Mouse (Mus musculus): ENCODE measurements at regions not wholly inside any gene's neighbourhood (a gene's known extent, or its start where the extent isn't known, plus 50 kb on each side); places are given as distances from the start of the nearest gene placed in this dataset.

DNA sequence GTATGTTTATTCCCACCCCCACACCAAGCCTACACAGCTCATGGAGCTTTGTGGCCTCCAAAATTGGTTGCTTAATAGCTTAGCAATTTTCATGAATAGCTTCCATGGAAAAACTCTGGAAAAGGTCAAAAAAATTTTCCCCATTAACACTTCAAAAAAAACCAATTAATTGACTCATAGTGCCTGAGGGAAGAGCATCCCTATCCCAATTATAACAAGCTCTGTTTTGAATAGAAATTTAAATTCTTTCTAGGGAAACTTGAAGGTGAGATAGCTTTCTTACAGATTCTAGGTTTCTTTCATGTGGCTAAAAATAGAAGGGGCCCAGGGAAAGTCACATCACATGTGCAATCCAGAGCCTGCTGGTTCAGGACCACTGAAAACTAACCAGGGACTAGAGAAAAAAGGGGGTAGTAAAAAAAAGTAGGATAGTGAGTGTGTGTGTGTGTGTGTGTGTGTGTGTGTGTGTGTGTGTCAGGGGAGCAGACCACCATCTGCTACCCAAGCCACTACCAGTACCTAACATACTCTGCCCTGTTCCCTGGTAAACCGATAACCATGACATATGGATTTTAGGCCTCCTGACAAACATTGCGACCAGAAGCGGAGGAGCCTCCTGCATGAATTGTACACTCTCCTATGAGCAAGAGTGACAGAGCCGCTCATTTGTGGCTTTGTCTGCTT lies 162.2 kb downstream of the Cmpk2 start:
- DNase-seq: no peak

DNA sequence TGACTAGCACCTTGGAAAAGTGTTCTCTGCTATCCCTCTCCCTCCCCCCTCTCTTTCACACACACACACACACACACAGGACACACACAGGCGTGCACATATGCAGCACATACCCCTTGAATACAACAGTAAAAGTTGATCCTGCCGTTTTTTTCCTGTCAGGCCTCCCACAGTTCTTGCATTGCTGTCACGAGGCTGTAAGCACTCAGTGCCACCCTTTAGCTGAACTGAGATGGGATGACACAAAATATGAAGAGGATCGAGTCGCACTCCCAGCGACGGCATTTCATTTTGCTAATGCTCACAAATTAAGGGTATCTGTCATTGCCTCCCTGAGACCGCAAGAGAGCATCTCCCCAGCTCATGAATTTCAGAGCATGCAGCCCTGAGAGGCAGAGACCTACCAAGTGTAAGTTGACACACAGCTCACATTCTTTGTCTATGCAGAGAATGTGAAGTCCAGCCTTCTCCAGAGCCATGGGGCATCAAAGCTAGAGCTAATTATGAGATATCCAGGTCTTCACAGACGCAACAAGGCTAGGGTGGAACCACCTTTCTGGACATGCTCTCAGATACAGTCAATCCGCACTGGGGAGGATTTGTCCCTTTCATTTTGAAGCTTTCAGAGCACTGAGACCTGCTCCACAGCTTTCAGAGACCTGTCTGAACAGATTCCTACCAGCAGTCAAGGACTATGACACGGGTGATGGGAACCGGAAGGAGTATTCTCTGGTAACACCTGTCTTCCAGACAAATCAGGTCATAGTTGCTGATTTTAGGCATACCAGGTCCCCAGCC lies 152.3 kb downstream of the Cmpk2 start:
- no peak for DNase-seq

DNA sequence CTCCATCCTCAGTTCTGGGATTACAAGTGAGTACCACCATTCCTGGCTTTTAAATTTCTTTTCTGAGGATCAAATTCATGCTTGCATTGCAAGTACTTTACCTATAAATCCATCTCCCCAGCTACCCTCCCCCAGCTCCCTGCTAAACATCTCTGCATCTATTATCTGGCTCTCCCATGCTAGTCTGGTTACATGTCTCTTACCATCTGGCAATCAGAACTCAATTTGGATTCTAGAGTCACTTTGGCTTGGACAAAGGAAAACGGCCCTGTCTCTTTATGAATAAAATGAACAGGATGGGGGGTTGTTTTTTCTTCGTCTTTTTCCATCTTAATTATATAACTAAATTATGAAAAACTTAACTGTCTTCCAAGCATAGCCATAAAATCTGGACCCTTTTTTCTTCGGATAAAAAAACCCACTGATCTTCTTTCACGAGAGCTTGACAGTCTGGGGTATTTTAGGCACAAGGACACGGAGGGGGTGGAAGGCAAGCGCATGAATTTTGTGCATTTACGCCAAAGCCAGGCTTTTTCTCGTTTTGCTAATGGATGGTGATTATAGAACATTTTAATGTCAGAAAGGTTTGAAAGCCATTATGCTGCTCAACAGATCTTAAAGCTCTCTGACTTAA lies 151.6 kb downstream of the Cmpk2 start:
- DNase-seq: no peak

DNA sequence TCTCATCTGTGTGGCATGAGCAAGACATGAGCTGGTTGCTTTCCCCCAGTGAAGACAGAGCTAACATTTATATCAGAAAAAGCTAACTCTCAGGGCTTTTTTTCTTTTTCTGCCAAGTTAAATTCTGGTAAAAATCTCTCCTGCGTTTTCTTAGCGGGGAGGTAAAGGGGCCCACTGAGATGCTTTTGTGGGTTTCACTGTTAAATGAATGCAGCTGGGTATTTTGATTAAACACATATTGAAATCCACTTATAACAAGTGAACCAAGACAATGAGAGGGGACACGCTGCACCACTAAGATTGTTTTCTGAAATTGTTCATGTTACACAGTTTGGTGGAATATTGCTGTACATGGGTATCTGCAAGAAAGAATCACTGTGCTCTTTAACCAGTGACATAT lies 149.0 kb downstream of the Cmpk2 start:
- no peak for DNase-seq

DNA sequence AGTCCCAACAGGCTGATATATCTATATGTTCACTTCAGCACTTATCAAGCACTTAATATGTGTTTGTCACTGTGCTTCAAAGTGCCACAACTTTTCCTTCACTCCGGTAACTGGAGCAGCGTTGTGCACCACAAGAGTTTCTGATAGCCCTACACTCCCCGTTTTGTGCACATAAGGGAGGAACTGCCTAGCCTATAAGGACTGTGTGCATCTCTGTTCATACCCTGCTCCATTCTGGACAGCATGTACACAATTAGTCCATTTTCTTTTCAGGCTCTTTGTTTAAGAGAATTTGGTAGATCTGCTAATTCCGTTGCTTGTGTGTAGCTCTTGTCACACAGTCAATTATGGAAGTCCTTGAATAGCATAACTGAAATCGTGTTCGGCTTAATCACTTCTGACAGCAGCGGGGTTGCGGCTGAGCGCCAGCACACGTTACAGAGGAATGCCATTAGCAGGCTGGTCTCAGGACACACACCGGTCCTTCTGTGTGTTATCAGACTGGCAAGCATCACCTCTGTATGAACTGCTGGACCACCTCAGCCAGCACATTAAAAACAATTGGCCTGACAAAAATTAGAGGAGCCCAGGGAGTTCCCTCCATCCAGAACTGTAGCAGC lies 144.2 kb downstream of the Cmpk2 start:
- no peak for DNase-seq

DNA sequence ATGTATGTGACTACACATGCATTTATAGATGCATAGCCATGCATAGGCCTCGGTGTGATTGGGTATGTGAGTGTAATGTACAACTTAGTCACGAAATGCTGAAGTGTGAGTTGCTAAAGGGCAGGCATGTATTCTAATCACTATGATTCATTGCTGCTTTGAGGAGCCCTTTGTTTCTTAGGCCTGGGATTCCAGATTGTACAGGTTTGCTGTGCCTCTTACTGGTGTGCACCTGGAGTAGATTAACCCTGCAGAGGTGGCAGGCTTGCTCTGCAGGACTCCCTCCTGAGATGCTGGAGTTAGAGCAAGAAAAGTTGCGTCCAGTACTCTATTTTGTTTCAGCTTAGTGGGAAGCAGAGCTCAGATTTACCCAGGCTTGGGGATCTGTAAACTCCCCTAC lies 141.1 kb downstream of the Cmpk2 start:
- no peak for DNase-seq

DNA sequence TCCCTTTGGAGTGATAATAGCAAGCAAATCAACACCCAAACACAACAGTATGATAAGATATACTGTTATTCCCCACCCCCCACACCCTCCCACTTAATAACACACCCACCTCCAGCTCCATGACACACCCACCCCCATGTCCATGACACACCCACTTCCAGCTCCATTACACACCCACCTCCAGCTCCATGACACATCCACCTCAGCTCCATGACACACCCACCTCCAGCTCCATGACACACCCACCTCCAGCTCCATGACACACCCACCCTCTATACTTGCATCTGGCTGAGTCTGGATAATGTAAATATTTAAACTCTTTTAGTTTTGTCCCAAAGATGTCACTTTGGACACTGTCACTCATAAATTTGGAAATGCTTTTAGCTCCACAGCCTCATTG lies 129.5 kb downstream of the Cmpk2 start:
- DNase-seq: no peak

DNA sequence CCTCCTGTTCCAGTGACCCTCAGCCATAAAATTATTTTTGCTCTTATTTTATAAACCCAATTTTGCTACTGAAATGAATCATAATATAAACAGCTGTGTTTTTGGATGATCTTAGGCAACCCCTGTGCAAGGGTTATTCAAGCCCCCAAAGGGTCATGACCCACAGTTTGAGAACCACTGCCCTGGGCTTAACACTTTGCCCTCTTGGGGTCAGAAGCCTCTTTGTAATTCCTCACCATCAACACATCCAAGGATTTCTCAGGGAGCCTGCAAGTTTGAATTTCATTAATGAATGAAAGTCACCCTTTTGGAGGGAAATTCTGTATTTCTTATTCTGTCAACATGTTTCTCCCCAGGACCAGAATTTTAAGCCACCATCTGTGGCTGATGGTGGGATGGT lies 123.1 kb downstream of the Cmpk2 start:
- DNase-seq: no peak

DNA sequence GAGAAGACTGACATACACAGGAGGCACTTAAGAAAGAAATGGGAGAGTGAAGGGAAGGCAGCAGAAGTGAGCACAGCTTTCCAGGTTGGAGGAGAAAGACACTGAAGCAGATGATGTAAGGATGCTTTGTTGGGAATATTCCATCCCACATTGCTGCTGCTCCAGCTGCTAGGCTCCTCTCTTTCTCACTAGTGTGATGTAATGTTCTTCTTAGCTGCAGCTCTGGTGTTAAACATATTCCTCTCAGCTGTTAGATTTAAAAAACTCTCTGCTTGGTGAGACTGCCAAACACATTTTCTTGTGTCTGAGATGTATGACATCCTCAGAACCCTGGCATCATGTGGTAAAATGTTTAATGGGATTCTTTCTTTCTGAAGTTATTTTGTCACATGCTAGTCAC lies 120.1 kb downstream of the Cmpk2 start:
- no peak for DNase-seq

DNA sequence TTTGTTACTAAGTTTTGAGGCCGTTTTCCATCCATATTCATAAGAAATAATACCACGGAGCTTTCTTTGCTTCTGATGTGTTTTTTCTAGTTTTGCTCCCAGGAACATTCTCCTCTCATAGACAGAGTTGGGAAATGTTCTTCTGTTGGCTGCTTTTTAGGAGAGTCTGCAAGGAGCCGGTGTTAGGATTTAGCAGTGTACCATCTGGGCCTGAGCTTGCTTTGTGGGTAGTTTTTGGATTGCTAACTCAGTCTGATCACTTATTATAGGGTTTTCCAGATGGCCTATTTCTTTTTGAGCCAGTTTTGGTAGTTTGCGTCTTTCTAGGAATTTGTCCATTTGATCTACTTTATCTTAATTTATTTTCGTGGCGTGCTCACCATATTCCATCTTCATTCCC lies 108.4 kb downstream of the Cmpk2 start:
- no peak for DNase-seq

DNA sequence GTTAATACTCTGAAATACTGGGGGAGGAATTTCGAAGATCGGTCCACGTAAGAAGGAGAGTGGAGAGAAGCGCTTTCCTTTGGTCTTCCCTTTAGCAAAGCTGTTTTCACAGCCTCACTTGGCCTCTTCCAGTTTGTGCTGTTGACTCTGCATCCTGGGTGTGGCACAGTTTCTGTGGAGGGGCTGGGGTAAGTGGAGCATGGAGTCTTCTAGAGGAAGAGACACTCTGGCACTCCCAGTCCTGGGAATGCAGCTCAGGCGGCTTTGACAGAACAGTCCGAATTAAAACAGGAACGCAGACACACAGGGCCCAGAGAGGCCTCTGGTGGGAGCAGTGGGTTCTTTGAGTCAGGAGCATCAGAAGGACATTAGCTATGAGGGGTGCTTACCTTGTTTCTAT lies 102.6 kb downstream of the Cmpk2 start:
- DNase-seq: no peak

DNA sequence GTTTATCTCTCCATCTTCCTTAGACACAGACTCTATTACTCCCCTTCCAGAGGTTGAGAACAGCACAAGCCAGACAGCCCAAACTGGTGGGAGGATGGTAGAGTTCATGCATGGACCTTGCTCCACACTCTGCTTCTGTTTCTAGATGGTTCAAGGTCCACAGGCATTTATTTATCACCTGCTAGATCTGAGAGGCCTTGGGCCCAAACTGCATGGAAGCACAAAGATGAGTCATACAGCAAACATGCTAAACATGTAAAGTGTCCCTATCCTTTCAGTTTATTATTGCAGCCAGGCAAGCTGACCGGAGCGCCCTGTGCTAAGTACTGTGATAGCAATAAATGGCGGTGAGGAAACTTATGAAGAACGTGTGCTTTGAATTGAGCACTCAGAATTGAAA lies 98.4 kb downstream of the Cmpk2 start:
- DNase-seq: peak; percentile 5

DNA sequence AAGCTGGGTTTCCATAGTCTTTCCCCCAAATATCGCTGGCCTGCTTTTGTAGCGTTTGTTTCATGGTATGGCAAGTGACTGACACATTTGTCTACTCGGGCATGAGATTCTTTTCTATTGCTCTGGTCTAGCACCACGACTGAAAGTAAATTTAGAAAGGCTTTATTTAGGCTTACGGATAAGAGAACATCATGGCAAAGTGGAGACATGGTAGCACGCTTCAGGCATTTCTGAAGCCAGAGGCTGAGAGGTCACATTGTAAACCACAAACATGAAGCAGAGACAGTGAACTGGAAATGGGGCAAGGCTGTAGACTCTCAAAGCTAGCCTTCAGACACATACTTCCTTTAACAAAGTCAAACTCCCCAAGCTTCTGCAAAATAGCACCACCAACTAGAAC lies 93.9 kb downstream of the Cmpk2 start:
- DNase-seq: no peak

DNA sequence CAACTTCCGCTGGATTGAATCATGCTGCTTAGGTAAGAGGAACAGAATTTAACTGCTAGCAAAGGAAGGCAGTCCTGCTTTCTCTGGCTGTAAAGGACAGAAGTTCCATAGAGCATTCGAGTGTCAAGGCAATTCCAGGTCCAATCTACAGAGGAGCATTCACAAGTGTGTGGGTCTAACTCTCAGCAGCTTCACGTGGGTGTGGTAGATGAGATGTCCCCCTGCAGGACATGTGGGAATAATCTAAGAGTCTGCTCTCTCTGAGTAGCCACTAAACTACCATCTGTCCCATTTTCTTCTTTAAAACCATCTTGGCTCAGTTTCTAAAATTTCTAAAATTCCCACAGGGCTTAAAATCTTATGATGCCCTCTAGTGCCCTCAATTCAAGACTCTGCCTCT lies 90.6 kb downstream of the Cmpk2 start:
- DNase-seq: no peak

DNA sequence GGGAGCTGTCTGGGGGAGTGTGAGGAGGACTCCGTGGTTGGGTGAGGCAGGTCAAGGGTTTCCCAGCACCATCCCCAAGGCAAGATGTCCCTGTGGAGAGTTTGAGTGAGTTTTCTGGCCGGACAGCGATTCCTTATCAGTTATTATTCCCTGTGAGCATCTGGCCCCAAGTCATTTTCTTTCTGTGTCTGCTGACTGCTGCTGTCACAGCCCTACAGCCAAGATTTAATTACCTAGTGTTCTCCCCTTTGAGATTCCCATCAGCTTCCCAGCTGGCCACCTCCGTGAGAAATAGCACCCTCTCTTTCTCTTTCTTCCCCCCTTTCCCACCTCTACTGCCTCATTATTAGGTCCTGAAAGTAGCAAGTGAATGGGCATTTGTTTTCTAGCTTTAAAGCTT lies 88.4 kb downstream of the Cmpk2 start:
- no peak for DNase-seq

DNA sequence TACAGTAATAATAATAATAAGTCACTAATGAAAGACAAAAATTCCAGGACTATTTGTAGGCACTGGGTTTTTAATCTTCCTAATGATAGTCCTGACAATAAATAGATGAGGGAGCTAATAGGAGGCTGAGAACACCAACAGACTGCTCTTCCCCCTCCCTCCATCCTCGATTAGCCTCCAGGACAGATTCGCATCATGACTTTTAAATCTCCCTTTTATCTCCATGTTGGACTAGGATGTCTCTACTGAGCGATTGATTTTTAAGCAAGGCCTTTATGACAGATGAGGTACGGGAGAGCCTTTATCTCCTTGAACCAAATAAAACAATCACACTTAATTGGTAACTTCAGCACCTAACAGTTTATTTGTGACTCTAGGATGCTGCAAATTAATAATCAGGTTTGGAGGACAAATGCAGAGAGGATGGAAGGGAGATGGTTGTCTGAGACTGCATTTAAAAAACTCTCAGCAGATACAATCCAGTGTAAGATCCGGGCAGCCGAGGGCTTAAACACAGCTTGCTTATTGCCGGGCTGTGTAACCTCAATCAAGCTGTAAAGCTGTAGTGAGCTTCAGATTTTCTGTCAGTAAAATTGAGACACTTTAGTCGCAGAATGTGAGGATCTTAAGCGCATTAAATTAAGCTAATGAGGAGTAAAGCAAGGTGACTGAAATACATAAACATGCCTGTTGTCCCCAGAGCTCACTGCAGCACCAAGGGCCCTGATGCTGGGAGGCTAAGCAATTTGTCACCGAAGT lies 82.3 kb downstream of the Cmpk2 start:
- DNase-seq: no peak

DNA sequence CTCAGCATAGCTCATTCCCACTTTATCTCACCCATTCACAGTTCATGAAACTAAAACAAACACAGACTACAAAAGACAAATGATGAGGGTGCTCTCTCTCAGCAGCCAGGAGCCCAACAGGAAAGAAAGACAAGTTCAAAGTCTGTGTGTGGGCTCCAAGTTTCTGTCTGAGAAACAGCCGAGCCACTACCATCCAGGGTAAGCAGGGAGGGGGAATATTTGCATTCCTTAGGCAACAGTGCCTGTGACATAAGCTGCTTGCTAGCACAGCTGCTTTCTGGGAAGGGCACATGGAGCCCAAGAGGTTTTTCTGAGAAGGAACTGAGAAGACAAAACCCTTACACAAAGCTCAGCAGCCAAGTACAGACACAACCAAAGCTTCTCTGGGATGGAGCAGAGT lies 78.5 kb downstream of the Cmpk2 start:
- no peak for DNase-seq

DNA sequence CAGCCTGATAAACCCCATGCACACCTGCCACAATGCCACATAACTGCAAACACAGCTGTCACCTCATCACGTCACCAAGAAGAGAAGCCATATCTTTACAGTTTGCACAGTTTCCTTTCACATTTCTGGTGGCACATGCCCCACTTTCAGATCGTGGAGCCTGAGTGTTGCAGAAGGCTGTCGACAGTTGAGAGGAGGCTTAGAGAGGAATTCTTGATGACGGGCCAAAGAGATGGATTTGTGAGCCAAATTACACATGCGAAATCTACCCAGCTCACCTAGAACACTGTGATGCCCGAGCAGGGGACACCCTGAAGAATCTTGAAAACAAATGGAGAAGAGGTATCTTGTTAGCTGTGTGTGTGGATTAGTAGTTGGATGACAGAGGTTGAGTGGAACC lies 77.4 kb downstream of the Cmpk2 start:
- DNase-seq: no peak

DNA sequence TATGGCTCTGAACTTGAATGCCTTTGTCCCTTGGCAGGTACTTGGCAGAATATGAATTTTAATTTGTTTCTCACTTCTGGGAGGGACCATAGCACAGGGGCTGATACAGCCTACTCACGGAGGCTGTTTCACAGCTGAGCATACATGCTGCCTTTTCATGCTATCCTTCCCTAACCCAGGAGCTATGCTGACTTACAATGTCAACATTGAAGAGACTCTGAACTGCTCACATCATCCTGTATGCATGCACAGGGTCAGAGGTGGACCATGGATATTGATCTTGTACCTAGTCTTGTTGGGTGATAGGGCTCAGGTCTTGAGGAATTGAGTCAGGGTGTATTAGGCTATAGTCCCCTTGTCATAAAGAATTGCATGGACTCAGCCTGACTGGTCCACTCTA lies 74.5 kb downstream of the Cmpk2 start:
- no peak for DNase-seq

DNA sequence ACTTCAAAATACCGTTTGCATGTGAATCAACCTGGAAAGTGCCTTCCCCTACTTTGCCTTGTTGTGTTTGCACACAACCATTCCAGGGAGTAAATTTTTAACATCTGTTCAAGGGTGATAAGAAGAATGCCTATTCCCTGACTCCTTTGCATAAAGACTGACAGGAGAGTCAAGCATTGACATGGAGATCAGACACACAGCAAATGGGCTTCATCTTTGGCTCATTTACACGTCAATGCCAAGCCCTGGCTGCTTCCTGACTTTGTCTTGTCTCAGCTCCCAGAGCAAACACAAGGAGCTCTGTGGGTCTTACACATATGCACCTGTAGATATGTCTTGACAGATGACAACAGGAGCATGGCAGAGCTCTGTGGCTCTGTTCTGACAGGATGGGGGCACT lies 73.4 kb downstream of the Cmpk2 start:
- DNase-seq: no peak

DNA sequence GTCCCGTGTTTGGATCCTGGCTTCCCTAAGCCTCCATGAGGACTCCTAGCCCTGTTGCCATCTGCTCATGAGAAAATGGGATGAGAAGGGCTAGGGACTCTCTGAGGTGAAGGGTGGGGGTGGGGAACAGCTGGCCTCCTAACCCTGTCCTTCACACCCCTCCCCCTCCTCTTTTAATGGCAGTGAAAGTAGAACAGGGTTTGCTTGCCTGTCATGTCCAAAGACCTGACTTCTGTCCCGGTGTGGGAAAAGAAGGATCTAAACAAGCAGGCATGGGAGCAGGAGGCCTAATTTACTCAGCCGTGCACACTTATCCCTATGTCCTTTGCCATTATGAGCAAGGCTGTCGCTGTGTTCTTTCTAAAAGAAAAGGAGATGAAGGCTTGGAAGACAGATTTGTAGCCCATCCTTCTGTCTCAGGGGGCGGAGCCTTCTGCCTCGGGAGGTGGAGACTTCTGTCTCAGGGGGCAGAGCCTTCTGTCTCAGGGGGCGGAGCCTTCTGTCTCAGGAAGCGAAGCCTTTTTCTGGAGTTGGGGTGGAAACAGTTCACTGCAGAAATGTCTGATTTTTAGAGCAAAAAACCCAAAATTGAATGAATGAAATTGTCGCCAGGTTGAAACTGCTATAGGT lies 66.4 kb downstream of the Cmpk2 start:
- no peak for DNase-seq
